Mouse (Mus musculus): ENCODE data around the gene Krtap19-5.

The Krtap19-5 gene

GRCm38 (mm10) chr16:88896357-88896756, at the start of gene Krtap19-5:
Krtap19-5 (minus strand) TSS chr16:88896457.
- DNase-seq: no peak

GRCm38 (mm10) chr16:88941106-88941505, 44.8 kb upstream of the Krtap19-5 start:
- DNase-seq: no peak

DNA sequence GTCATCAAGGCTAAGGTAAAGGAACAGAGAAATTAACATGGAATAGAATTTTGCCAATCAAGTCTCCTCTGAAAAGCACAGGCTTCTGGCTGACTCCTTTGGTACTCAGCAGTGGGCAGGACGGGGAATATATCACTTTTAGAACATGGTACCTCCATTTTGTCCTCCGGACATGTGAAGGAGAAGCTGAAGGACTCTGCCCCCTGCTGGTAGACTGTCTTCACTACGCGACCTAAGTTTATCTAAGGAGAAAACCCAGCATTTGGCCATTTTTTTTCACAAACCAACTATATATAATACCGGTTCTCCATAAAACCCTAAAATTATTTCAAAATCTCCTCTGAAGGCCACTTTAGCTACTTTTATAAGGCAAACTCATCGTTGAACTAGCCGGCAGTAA, 42.0 kb upstream of the Krtap19-5 start:
- DNase-seq: no peak

DNA sequence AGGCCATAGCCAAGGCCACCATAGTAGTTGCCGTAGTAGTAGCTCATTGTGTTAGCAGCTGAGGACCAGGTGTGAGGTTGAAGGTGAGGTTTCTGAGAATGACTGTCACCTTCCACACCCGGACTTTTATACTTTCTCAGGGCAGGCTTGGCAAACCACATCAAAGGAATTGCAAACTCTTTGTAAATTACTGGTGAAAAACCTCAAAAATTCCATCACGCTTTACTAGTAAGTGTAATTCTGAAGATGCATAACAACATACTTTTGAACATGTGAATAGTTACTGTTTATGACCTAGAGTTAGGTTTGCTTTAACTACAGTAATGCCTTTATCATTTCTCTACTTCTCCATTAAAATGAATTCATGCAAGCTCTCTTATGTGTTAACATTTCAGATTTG, 35.9 kb upstream of the Krtap19-5 start, which contains the start of gene Krtap19-9b:
Gene Krtap19-9b (minus strand): TSS at position 101 of the 400 bp plus-strand sequence.
- DNase-seq: no peak

GRCm38 (mm10) chr16:88886870-88887269, 9.4 kb downstream of the Krtap19-5 start:
- no peak for DNase-seq

- no peak for DNase-seq
Measured at GRCm38 (mm10) chr16:88884989-88885388, 11.3 kb downstream of the Krtap19-5 start, which contains the start of gene Krtap19-4. Krtap19-4 (minus strand) TSS chr16:88885089.

DNA sequence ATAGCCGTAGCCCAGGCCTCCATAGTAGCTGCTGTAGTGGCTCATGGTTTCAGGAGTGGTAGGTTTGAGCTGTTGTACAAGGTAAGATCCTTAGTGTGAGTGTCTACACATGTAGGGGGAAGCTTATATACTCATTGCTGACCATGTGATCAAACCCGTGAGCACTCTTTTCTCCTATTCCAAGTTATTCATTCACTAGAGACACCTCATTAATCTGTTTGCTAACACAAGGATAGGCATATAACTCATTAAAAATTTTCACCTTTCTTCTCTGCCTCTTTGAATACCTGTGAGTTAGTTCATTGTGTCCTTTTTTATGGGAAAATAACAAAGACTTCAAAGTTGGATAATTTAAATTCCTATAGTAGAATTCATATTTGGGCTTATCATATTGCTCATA, 18.3 kb downstream of the Krtap19-5 start, which contains the start of gene Krtap19-3:
Gene Krtap19-3 (minus strand): TSS at position 101 of the 400 bp plus-strand sequence.
- DNase-seq: no peak

DNA sequence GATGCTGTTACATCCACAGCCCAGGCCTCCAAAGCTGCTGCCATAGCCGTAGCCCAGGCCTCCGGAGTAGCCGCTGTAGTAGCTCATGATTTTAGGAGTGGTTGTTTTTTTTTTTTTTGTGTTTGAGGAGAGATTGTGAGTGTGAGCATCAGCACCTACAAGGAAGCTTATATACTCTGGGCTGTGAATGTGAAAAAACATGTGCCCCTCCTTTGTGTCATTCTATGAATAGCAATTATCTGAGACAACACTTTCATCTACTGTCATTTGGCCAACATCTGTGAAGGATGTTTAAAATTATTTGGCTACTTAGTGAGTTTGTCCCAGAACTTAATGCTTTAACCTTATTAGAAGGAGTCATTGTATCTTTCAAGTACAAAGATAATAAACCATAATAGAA, 22.1 kb downstream of the Krtap19-5 start, which contains the start of gene Krtap19-2:
Gene Krtap19-2 (minus strand): TSS at position 101 of the 400 bp plus-strand sequence.
- DNase-seq: no peak

- DNase-seq: no peak
Measured at GRCm38 (mm10) chr16:88869311-88869710, 26.9 kb downstream of the Krtap19-5 start, which contains the start of gene Krtap19-1. Krtap19-1 (minus strand) TSS chr16:88869411.

GRCm38 (mm10) chr16:88864887-88865407, 31.3 kb downstream of the Krtap19-5 start:
- DNase-seq: no peak

DNA sequence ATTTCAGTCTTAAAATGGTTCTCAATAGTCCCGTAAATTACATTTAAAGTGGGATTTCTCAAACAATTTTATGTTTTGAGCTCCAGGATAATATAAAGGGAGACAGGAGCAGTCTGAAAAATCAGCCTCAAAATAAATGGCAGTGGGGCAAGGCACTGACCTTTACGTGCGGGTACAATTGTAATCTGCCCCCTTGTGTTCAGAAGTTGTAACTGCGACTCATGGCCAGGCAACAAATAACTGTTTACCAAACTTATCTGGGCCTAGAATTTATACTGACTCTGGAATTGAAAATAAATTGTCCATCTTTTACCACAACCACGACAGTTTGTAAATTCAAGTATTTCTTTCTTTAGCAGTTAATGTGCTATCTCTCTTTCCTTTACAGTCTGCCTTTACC, 44.8 kb downstream of the Krtap19-5 start:
- DNase-seq: no peak

DNA sequence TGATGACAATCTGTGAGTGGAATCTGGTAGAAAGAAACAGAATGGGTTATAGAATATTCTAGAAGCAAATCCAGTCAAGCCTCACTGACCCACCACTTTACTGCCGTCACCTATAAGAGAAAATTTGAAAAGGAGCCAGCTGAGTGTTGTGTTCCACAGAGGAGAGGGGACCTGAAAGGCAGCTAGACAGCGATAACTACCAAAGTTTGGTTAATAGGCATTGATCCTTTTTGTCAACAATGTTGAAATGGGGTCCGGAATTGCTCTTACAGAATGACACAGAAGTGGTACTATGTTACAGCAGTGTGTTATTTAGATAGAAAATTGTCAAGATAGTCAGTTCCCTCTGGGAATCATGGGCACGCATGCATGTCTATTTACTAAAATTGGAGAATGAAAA, 47.7 kb downstream of the Krtap19-5 start:
- no peak for DNase-seq

DNA sequence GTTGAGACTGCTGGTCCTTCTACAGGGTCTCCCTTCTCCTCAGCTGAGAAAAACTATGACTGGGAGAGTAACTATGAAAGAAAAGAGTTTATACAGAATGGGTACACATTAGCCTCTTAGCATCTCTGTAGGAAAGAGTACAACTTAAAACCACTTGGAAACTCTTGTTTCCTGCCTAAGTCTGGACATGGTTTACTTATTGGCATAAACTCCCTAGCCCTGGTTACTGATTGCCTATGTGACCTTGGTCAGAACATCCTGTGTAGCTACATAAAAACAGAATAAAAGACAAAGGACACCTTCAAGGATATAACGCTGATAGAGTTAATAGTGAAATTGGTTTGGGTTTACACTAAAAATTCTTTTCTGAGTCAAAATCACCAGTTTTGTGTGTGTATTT, 48.9 kb downstream of the Krtap19-5 start:
- DNase-seq: no peak
